Mouse (Mus musculus): ENCODE results near the gene Cmah. TPM values are rescaled to one million over a fixed set of nuclear protein-coding genes. Genes with fewer than 3 reads are reported as not detected.
A peak's percentile ranks its signal among the peaks of the same experiment; 100 is the strongest.

The Cmah gene
- 7.4 and 15.6 TPM in 2 replicates for total RNA-seq (2021)
- long read RNA-seq, experiment 1, partial matches to known transcripts, result 0 of 2 reads
- long read RNA-seq, experiment 1, other reads (novel, unspliced or antisense), result 2 of 2 reads
- long read RNA-seq, experiment 2, partial matches to known transcripts, result 0 of 6 reads
- long read RNA-seq, experiment 2, other reads (novel, unspliced or antisense), result 6 of 6 reads

GRCm38 (mm10) chr13:24327201-24327600 is at the start of gene Cmah:
TSS of gene Cmah (plus strand) at chr13:24327404.
- no peak for DNase-seq

GRCm38 (mm10) chr13:24279407-24279761 is 47.8 kb upstream of the Cmah start:
- no peak for DNase-seq

GRCm38 (mm10) chr13:24279762-24280438 is 47.3 kb upstream of the Cmah start:
- peak; percentile 51 for DNase-seq

DNA sequence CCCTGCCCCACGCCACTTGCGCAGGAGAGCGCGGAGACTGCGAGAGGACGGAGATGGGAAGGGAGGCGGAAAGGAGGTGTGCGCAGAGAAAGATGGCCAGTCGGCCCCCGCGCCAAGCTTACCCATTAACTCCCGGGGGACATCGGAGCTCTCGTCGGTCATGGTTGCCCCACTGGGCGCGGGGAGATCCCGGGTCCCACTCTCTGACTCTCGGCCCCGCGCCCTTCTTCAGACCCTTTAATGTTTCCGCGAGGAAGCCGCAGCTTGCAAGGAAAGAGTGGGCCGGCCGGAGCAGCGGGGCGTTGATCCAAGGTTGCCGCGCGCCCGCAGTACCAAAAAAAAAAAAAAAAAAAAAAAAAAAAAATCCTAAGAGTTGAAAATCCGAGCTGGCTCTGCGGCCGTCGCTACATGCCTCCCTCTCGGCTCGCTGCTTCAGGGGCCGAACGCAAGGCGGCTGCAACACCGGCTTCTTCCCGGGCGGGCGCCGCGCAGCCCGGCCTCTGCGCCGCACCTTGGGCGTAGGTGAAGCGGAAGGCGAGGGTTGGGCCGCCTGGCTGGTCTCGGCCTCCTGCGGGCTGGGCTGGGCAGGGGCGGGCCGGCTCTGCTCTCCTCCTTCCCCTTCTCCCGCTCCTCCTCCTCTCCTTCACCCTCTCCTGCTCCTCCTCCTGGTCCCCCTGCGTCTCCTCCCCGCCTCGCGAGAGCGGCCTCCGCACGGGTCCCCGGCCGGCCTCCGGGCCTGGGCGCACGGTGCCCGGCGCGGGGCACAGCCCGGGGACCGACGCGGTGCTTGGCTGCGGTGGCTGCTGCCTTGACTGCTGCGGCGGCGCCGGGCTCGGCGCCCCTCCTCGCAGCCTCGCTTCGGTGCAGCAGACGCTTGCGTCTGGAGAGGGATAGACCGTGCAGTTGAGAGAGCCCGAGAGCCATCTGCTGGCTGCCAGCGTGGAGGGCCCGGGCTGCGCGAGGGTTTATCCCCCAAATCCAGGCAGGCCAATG is 46.5 kb upstream of the Cmah start, which contains the start of gene Carmil1:
TSS of gene Carmil1 (minus strand) at position 357 of the 993 bp plus-strand sequence.
- DNase-seq, result peak; percentile 91

DNA sequence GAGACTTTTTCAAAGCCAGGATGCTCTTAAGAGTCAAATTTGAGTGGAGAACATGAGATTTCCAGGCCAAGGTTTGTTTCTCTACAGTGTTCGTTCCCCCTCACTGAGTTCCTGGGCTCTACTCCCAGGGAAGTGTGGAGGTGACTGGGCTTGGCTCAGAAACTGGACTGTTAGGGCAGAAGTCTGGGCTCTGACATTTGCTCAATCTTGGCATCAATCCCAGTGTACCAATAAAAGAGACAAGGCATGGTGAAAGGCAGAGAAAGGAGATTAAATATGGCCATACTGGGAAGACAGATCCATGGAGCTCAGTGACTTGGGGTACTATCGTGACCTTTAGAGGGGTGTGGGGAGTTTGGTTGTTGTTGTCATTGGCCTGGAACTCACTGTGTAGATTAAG is 39.8 kb upstream of the Cmah start:
- peak; percentile 38 for DNase-seq

DNA sequence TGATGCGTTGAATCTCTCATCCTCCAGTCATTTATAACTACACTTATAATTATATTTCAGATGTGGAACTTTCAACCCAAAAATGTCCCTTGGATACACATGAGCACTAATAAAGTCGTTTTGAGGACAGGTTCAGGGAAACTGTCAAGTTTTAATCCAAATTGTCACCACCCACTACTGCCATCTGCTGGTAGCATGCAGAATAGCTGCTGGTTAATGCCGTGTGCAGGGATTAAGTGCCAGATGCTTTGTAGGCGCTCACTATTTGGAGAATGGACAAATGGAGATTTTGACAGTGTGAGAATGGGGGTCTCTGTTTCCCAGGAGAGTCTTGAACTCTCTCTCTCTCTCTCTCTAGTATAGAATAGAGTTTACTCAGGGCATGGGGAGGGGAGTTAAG is 30.0 kb upstream of the Cmah start:
- DNase-seq, result peak; percentile 65

DNA sequence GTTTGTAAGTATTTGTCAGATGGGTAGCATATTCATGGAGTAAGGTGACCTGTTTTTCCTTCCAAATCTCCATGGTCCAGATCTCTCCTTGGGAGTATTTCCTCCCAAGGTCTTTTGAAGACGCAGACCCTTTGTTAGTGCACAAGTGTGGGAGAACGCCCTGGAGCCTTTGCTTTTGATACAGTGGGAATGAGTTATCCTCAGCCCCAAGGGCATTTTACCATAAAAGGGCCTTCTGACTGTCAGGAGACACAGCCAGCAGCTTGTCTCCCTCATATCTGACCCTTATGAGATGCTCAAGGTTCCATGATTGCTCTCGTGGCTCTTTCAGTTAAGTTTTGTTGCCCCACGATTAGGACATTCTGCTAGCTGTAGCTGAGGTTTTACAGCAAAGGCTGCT is 21.7 kb upstream of the Cmah start:
- no peak for DNase-seq

- no peak for DNase-seq
Measured at GRCm38 (mm10) chr13:24306248-24306647, 21.0 kb upstream of the Cmah start.

- no peak for DNase-seq
Measured at GRCm38 (mm10) chr13:24311011-24311940, 15.9 kb upstream of the Cmah start.

- DNase-seq, result no peak
Measured at GRCm38 (mm10) chr13:24316563-24316962, 10.6 kb upstream of the Cmah start.

- peak; percentile 40 for DNase-seq
Measured at GRCm38 (mm10) chr13:24318618-24319017, 8.6 kb upstream of the Cmah start.

- DNase-seq, result no peak
Measured at GRCm38 (mm10) chr13:24321313-24321712, 5.9 kb upstream of the Cmah start.

DNA sequence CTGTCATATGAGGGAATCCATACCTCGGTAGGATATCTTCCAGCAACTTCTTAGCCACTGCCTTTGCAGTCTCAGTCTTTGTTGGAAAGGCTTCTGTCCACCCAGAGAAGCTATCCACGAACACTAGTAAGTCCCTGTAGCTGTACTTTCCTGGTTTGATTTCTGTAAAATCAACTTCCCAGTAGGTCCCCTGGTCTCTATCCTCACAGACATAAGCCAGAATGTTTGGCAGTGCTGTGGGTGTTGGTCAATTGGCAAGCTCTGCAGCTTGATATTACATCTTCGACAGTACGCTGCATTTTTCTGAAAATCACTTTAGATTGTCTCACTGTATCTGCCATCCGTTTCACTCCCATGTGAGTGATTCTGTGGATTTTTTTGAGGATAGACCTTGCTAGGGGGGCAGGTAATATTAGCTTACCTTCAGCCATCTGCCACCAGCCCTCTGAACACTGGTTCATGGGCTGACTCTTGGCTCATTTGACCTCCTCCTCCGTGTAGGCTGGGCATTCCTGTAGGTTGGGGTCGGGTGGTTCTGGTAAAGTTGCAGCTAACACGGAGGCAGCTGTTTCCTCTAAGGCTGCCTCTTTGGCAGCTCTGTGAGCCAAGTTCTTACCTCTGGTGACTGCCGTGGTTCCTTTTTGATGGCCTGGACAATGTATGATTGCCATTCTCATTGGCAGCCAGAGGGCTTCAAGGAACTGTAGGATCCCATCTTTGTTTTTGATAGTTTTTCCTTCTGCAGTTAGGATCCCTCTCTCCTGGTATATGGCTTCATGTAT is 1.0 kb downstream of the Cmah start:
- DNase-seq, result no peak

- no peak for DNase-seq
Measured at GRCm38 (mm10) chr13:24330128-24330527, 2.9 kb downstream of the Cmah start.

DNA sequence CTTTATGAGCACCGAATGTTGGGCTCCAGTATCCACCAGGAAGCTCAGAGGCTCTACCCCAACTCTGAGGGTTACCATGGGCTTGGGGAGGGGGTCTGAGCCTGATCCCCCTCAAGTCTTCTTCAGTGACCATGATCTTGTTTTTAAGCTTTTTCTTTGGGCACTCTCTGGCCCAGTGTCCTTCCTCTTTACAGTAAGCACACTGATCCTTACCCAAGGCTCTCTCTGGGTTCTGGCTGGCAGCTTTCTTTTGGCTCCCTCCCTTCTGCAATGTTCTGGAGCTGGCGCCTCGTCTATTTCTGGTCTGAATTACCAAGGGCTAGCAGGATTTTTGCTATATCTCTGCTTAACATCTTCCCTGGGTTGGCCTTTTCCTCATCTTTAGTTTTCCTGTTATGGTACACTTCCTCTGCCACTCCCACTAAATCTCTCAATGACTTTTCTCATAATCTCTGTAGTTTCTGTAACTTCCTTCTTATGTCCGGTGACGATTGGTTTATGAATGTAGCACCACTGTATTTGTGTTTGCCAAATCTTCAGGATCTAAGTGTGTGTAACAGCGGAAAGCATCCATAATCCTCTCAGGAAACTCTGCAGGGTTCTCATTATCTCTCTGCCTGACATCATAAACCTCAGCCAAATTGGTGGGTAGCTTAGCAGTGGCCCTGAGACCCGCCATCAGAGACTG is 3.8 kb downstream of the Cmah start:
- DNase-seq, result no peak

GRCm38 (mm10) chr13:24332537-24332936 is 5.3 kb downstream of the Cmah start:
- DNase-seq, result no peak

DNA sequence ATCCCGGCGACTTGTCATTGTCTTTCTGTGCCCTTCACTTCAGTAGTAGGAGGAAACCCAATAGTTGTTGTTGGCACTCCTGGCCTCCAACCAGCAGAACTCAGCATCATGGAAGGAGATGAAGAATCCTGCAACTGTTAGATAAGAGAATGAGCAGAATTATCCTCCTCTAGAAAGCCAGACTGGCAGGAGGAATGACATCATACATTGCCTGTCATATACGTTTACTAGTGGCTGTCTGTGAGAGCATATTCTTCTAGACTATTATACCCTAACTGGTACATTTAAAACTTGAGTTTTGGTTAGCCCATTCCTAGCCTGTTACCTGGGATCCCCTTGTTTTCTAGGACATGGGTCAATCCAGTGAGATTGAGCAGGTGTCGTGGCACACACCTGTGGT is 9.6 kb downstream of the Cmah start:
- no peak for DNase-seq

GRCm38 (mm10) chr13:24337874-24338273 is 10.7 kb downstream of the Cmah start:
- DNase-seq, result peak; percentile 51

GRCm38 (mm10) chr13:24338343-24338861 is 11.2 kb downstream of the Cmah start:
- peak; percentile 43 for DNase-seq

DNA sequence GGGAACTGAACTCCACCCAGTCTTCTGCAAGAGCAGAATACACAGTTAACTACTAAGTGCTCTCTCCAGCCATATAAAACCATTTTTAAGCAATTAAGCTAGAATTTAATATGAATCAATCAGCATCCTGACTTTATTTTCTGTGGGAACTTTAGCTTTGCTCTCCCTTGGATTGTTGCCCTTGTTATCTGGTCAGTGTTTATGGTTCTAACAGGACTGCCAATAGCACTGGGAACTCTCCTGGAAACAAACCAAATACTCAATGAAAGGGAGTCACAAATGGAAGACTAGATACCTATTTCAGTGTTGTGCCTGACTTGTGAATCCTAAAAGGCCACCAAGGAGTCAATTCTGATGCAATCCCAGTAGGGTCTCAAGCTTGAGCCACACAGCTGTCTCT is 12.7 kb downstream of the Cmah start:
- no peak for DNase-seq
